Mouse (Mus musculus): ENCODE data around the gene Defa17.
"Not testable (repeated sequence)": the region's sequence is repeated elsewhere in the genome, so short reads cannot be mapped to it uniquely, and the experiment has no call there.

Defa17 gene

DNA sequence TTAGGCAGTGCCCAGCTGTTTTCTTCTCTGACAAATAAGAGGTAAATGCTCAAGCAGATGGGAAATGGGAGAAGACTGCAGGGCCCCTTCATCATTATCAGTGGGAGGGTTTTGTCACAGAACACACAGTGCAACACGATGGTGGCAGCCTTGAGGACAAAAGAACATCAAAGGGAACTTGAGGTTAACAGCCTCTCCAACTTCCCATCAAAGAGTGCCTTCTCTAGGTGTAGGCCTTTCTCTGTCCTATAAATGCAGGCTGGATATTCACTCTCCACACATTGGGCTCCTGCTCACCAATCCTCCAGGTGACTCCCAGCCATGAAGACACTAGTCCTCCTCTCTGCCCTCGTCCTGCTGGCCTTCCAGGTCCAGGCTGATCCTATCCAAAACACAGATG, at the start of gene Defa17:
Defa17 (plus strand) TSS at position 301 of the 400 bp plus-strand sequence.
- DNase-seq (ENCODE audit: low spot score in 2 of 2), result not testable (repeated sequence)

- DNase-seq (ENCODE audit: low spot score in 2 of 2), result not testable (repeated sequence)
Observed at GRCm38 (mm10) chr8:21617883-21618282, 37.7 kb upstream of the Defa17 start, which contains the start of gene Defa26. TSS of gene Defa26 (plus strand) at chr8:21618183.

- DNase-seq (ENCODE audit: low spot score in 2 of 2), result not testable (repeated sequence)
Observed at GRCm38 (mm10) chr8:21665497-21665896, 9.9 kb downstream of the Defa17 start, which contains the start of gene Defa34. TSS of gene Defa34 (plus strand) at chr8:21665797.

DNA sequence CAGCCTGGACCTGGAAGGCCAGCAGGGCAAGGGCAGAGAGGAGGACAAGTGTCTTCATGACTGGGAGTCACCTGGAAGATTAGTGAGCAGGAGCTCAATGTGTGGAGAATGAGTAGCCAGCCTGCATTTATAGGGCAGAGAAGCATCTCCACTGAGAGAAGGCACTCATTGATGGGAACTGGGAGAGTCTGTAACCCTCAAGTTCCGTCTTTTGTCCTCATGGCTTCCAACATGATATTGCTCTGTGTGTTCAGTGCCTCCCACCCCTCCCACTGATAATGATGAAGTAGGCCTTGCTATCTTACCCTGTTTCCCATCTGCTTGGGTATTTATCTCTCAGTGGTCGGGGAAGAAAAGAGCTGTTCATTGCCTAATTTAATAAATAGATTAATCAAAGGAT, 48.0 kb downstream of the Defa17 start, which contains the start of gene AY761184:
AY761184 (minus strand) TSS at position 101 of the 400 bp plus-strand sequence.
- not testable (repeated sequence) for DNase-seq (ENCODE audit: low spot score in 2 of 2)
